Mouse (Mus musculus) left cerebral cortex, adult 11 months (tissue): Measurements from ENCODE around the gene Nsun2.
A peak's percentile ranks its signal among the peaks of the same experiment; 100 is the strongest.

Source experiments
- DNase-seq: peaks from one replicate; pipeline ENCODE4 v3.0.0; 2022; ENCODE audit warnings: low spot score

Gene Nsun2

GRCm38 (mm10) chr13:69524158-69524530 lies 9.4 kb upstream of the Nsun2 start:
- DNase-seq, result no peak

DNA sequence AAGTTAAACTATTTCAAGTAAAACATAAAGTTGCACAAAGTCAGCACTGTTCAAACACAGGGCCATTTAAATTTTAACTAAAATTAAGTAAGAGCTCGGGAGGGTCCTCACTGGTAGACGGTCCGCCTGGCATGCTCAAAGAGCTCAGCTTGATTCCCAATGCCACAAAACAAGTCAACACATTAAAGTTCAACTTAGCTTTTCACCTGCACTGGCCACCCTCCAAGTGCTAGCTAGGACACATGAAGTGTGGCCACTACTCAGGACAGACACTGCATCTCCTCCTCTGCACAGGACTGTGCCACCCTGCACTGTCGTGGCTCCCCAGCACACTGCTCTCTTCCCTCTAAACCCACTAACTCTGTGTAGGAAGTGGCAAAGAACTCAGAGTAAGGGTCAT lies 7.7 kb upstream of the Nsun2 start:
- DNase-seq, result no peak

DNA sequence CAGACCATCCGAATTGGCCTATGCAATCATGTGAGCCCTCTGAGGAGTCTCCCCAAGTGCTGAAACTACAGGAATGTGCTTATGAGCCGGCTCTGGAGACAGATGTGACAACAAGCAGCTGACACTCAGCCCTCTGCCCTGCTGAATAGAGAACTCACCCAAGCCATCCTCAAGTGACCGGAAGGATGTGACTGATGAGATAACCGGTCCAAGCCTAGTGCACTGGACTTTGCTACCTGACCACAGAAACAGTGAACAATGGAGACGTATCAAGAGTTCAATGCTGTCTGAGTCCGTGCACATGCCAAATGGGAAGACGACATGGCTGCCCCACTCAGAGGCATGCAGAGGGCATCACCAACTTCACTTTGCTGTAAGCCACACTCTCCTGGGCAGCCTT lies 5.0 kb upstream of the Nsun2 start:
- DNase-seq, result no peak

- DNase-seq, result no peak
Measured at GRCm38 (mm10) chr13:69530156-69530555, 3.4 kb upstream of the Nsun2 start.

- no peak for DNase-seq
Measured at GRCm38 (mm10) chr13:69530951-69531350, 2.6 kb upstream of the Nsun2 start.

GRCm38 (mm10) chr13:69531431-69531830 lies 2.1 kb upstream of the Nsun2 start:
- DNase-seq, result no peak

DNA sequence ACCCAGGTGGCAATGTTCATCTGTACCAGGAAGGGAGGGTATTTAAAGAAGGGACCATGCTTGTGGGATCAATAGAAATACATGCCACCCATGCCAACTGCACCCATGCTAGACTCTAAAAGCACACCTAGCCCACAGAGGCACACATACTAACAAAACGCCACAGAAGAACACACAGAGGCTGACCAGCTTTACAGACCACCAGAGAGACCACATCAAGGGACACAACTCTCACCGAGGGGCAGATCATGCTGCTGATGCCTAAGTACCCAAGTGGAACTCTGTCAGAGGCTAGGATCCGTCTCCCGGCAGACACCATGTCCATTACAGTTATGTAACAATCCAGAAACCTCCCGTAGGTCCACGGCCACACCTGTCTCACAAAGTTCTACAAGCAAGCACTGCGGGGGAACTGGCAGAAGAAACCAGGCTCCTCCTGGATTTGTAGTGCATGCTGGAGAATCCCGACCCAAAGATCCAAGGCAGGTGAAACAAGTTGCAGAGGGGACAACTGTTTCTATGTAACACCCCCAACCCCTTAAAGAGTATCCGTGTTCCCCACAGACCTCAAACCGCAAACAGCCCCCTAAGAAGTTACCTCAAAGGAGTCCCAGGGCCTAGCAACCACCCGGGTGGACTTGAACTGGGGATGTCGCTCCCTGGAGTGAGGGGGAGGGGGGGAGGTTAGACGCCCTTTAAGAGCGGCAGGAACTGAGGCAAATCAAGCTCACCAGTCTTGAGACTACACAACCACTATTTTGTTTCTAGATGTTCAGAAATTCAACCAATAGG lies 1.2 kb upstream of the Nsun2 start:
- no peak for DNase-seq

- no peak for DNase-seq
Measured at GRCm38 (mm10) chr13:69532893-69533404, 597 bp upstream of the Nsun2 start.

DNA sequence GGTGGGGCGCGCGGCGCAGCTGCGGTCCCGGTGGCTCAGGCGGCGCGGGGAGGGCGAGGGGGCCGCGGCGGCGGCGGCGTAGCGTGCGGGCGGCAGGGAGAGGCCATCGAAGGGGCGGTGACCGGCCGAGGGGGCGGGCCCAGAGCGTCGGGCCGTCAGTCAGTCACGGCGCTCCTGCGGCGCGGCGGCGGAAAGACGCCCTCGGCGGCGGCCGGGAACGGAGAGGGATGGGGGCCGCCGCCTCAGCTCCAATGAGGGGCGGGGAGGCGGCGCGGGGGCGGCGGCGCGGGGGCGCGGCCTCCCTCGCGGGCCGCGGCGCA lies 748 bp downstream of the Nsun2 start, which contains the start of gene Tent4a:
TSS of gene Tent4a (minus strand) at position 284 of the 320 bp plus-strand sequence.
- no peak for DNase-seq

DNA sequence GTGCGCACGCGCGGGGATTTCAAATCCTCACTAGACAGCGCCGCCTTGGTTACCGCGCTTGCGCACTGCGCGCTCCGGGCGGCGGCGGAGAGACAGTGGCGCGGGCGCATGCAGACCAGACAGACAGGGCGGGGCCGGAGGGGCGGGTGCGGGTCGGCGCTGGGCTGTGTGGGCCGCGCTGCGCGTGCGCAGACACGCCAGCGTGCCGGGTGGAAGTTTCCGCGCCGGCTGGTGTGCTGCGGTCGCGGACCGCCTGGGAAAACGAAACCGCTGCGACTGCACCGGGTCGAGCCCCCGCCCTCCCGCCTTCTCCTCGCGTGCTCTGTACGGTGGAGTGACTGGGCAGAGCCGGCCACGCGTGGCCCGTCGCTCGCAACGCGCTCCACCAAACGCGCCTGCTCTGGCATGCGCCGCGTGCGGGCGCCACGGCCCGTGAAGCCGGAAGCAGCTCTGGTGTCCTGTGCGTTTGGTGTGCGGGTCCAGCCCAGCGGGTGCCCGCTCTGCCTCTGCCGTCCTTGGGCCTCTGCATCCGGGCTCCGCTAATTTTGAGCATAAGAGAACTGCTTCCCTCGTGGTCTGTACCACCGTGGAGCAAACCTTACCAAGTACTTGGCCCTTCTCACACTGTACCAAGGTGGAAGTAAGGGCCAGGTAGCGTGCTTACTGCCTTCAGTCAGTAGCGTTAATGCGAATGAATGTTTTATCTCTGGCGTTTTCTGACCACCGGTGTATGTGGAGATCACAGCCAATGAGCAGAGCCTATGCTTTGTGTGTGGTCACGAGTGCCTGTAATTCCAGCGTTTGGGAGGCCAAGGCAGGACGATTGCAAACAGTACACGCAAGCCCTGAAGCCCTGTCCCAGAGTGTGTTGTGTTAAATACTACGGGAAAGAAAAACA lies 1.4 kb downstream of the Nsun2 start:
- DNase-seq, result peak; percentile 97

GRCm38 (mm10) chr13:69536021-69536420 lies 2.5 kb downstream of the Nsun2 start:
- DNase-seq, result no peak

DNA sequence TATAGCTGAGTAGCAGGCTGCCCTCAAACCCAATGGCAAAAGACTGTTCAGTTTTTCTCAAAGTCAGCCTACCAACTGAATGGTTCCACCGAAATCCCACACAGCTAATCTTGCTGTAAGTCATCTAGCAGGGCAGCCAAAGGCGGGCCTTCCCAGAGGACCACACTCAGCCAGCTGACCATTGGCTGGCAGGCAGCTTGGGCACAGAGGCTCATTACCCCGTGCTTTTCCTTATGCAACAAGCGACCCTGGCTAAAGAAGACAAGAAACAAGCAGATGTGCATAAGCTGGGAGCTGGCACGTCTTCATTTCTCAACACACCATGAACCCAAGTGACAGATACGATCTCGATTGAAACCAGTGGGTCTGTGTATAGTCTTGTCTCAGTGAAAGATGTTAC lies 3.8 kb downstream of the Nsun2 start:
- no peak for DNase-seq

DNA sequence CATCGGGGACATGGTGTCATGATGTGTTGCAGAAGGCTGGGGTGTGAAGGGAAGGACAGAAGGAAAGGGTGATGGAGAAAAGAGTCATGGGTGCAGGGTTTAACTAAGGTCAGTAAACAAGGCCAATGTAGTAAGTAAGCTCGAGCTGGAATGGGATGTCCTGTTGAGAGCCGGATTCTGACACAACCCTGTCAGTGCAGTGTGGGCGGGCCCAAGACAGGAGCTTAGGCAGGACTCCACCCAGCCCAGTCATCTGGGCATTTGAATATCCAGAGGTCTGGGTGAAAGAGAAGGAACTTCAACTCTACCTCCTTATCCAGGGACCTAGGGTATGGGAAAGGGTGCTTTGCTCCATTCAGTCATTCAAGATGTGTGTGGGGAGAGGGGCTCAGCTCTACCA lies 4.8 kb downstream of the Nsun2 start:
- DNase-seq, result no peak

DNA sequence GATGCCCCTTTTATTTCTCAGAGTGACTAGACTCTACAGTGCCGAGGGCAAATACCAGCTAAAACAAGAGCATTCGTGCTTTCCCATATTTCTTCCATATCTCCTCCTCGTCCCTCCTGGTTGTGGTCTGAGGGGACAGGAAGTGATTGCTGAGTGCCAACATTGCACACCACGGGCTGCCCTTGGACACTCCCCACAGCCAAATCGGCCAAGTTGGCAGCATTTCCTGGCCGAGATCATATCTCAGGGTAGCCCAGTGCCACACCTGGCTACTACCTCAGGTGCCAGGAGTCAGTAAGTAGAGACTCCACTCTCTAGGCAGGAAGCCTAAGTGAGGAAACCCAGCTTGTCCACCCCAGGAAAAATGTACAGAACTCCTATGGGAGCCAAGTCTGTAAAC lies 7.7 kb downstream of the Nsun2 start:
- no peak for DNase-seq

GRCm38 (mm10) chr13:69541776-69542175 lies 8.2 kb downstream of the Nsun2 start:
- no peak for DNase-seq

- DNase-seq, result no peak
Measured at GRCm38 (mm10) chr13:69542571-69543352, 9.2 kb downstream of the Nsun2 start.

DNA sequence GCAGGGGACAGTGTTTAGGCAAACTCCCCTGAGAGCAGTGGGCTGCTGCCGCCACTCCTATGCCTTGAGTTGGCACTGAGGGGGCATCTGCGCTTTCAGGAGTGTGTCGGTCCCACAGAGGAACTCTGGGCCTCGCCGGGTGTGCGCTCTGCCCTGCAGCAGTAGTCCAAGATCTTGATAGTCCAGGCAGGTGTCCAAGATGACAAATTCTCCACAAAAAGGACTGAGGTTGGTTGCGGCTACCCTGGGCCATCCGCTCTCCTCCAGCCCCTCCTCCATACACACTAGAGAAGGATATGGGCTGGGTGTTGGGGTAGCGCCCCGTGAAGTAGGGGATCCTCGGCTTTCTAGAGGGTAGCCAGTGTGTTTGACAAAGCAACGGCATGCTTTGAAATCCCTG lies 10.0 kb downstream of the Nsun2 start:
- no peak for DNase-seq

GRCm38 (mm10) chr13:69545019-69545418 lies 11.5 kb downstream of the Nsun2 start:
- DNase-seq, result no peak

DNA sequence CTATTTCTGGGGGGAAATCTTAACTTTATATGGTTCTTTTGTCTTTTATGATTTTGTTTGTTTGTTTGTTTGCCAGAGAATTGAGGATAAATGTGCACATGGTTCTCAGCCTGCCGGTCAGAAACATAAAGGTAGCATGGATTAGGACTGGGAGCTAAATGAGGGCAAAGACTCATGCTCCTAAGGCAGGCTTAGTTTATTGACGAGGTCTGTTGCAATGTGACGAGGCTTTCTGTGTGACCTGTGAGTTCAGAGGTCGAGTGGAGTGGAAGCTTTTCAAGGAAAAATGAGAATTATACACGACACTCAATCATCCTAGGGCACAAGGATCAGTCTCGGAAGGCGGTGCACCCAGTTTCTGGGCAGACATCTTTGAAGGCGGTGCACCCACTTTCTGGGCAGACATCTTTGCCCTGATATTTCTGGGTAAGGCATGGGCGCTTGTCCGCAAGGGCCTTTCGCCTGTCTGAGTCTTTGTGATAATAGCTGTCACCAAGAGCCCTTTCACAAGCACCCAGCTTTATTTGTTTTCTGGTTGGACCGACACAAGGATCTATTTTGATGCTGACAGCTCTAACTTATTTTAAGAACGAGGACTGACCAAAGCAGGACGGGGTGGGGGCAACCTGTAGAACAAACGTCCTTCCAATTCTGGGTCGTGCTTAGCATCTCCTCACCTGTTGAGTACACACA lies 14.1 kb downstream of the Nsun2 start:
- DNase-seq, result no peak

GRCm38 (mm10) chr13:69549980-69550379 lies 16.4 kb downstream of the Nsun2 start:
- DNase-seq, result no peak

- DNase-seq, result no peak
Measured at GRCm38 (mm10) chr13:69550831-69551230, 17.3 kb downstream of the Nsun2 start.

- no peak for DNase-seq
Measured at GRCm38 (mm10) chr13:69553024-69553423, 19.5 kb downstream of the Nsun2 start.
